Mouse (Mus musculus): Measurements from ENCODE around the gene Rnf4.

DNA sequence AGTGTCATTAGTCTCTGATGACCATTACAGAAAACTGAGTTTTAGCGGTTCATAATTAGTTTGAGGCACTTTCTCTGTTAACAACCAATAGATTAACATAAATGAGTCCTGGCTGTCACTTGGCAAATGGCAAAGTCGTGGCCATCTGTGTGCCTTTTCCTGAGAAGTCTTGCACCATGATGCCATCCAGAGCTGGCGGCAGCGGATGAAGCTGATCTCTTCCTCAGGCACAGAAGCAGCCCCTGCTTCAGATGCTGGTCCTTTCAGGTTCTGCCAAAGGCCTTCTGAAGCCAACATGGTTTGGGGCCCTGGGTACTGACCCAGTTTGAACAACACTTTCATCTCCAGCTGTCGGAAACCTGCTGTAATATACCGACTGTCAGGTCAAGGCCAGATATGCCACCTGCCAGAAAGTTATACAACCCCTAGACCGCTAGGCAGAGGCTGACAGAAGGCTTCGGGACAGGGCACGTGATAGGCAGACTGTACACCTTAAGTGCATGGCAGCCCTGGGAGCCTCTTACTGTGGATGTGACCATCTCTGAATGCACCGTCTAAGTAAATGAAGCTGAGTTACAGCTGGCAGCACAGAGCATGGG lies 37.1 kb upstream of the Rnf4 start:
- TF ChIP-seq MAX (IDR thresholded peaks at IDR 0.05; ENCODE audit: low read length) (no peak), CTCF (IDR thresholded peaks at IDR 0.05 in 2 of 3, conservative IDR thresholded peaks at IDR 0.05 in 1 of 3; ENCODE audit: control insufficient read depth in 1 of 3, insufficient read depth in 1 of 3, low read depth in 2 of 3, low read length in 3 of 3, poor library complexity in 1 of 3, severe bottlenecking in 1 of 3) (no peak), POLR2A (IDR thresholded peaks at IDR 0.05; ENCODE audit: control insufficient read depth in 1 of 2, insufficient read depth in 1 of 2, low read depth in 1 of 2, low read length in 2 of 2, poor library complexity in 1 of 2) (no peak), MYB (IDR thresholded peaks at IDR 0.05; ENCODE audit: low read depth, low read length) (no peak), EP300 (IDR thresholded peaks at IDR 0.05; ENCODE audit: low read depth in 1 of 2, low read length in 2 of 2) (no peak), UBTF (IDR thresholded peaks at IDR 0.05; ENCODE audit: borderline replicate concordance, insufficient read depth, low read depth, low read length) (no peak), TAL1 (IDR thresholded peaks at IDR 0.05; ENCODE audit: low read length) (no peak), CHD2 (IDR thresholded peaks at IDR 0.05; ENCODE audit: low read length) (no peak), SIN3A (IDR thresholded peaks at IDR 0.05; ENCODE audit: low read length) (no peak), CHD1 (IDR thresholded peaks at IDR 0.05; ENCODE audit: low read depth, low read length) (no peak), GABPA (IDR thresholded peaks at IDR 0.05; ENCODE audit: low read depth, low read length) (no peak)
